In genomic region chr9:121899306-121899705, GRCm38 (mm10) we compare ENCODE assay signal across 23 mouse cellular contexts. TPM values are rescaled to one million over a fixed set of nuclear protein-coding genes. Genes with fewer than 3 reads are reported as not detected.
DNase-seq lines count a peak whose midpoint lies in the region; ATAC-seq lines count a peak whose summit lies in the region.
"Had no signal": no experiment of that assay in that cellular context is flagged by ENCODE, and none has a peak within 500 bp of the region (broad histone marks: within the 10 kb centered on the region; RNA-seq: fewer than 3 reads in every experiment).

No protein-coding gene starts in this region.

- H3K9me3 ChIP-seq in liver, embryonic 11.5 days (ENCODE audit: control insufficient read depth, low read length) = no peaks in the 10 kb centered on the region
- H3K9me3 ChIP-seq: embryonic facial prominence, embryonic 10.5 days; forebrain, embryonic 13.5 days; G1E; hindbrain, embryonic 13.5 days had no signal

- H3K4me2 ChIP-seq in liver, embryonic 11.5 days = no peak overlapping the region
- H3K4me2 ChIP-seq: forebrain, embryonic 13.5 days; hindbrain, embryonic 13.5 days had no signal

- no peak overlapping the region for H3K9ac ChIP-seq in liver, embryonic 11.5 days (ENCODE audit: low read depth, low read length)
- H3K9ac ChIP-seq: forebrain, embryonic 13.5 days; forebrain, postnatal 0 days; hindbrain, embryonic 13.5 days had no signal

- no peaks in the 10 kb centered on the region for H3K4me1 ChIP-seq in liver, embryonic 11.5 days (replicated peaks; ENCODE audit: control insufficient read depth, insufficient read depth, low read length)
- H3K4me1 ChIP-seq: forebrain, embryonic 13.5 days; hindbrain, embryonic 13.5 days had no signal

- H3K4me3 ChIP-seq in liver, embryonic 11.5 days (ENCODE audit: low read depth, low read length) = no peak overlapping the region
- H3K4me3 ChIP-seq: embryonic facial prominence, embryonic 10.5 days; forebrain, embryonic 13.5 days; hindbrain, embryonic 13.5 days had no signal

- no peaks in the 10 kb centered on the region for H3K36me3 ChIP-seq in liver, embryonic 11.5 days (ENCODE audit: control insufficient read depth, insufficient read depth, low read length)
- H3K36me3 ChIP-seq: embryonic facial prominence, embryonic 10.5 days; G1E; hindbrain, embryonic 13.5 days had no signal

- WGBS in liver, embryonic 11.5 days = 41% methylated on average over 6 of the region's 6 CpGs

- peak; percentile 1 for DNase-seq in adrenal gland, adult 2 months
- no peak for DNase-seq in adrenal gland, postnatal 10 days
- DNase-seq in liver = peak; percentile 1
- no peak for DNase-seq in liver, embryonic 11.5 days (ENCODE audit: low spot score)
- peak; percentile 9 to 53 for DNase-seq in spleen, postnatal 4 days (ENCODE audit: low spot score in 2 of 2)
- DNase-seq in spleen, postnatal 14 days (ENCODE audit: low spot score in 2 of 2) = no peak
- DNase-seq in urinary bladder, postnatal 10 days (ENCODE audit: low spot score) = peak; percentile 4
- no peak for DNase-seq in urinary bladder, postnatal 14 days (ENCODE audit: low spot score)
- DNase-seq: adrenal gland, postnatal 25 days; B cell, adult 2 months; cerebellum, adult 2 months; cerebellum, postnatal 10 days; forebrain, postnatal 0 days; gastrocnemius, postnatal 14 days had no signal

- no peaks in the 10 kb centered on the region for H3K27me3 ChIP-seq in liver, embryonic 11.5 days (replicated peaks; ENCODE audit: control insufficient read depth, insufficient read depth, low read length)
- H3K27me3 ChIP-seq: forebrain, embryonic 13.5 days; hindbrain, embryonic 13.5 days had no signal

- no peak overlapping the region for H3K27ac ChIP-seq in liver, embryonic 11.5 days (ENCODE audit: low read depth, low read length)
- H3K27ac ChIP-seq: embryonic facial prominence, embryonic 10.5 days; forebrain, embryonic 13.5 days; hindbrain, embryonic 13.5 days; hindbrain, postnatal 0 days had no signal

- no peak for ATAC-seq in liver, embryonic 11.5 days (replicated peaks; ENCODE audit: low FRiP score)
- ATAC-seq: CD4-positive, CD25-positive, alpha-beta regulatory T cell, adult 4 months; forebrain, embryonic 13.5 days; forebrain, postnatal 0 days; hindbrain, postnatal 0 days had no signal

RNA-seq across cellular contexts. Expression of gene Ackr2, which starts 1.2 kb away (rescaled TPM):
- total RNA-seq in adrenal gland, adult 2 months (2021) = 1 to 10 TPM; 1.2 to 1.4 TPM
- polyA plus RNA-seq in adrenal gland, adult 2 months (2012; rRNA removed) = 0.77 and 0.92 TPM in 2 replicates
- 1 to 10 TPM; 3.0 to 3.4 TPM for total RNA-seq in adrenal gland, postnatal 10 days (2021)
- polyA plus RNA-seq in liver, embryonic 11.5 days (2014; fragmentation: Nextera tagmentation; extraction: Ambion mirVana) = 0.19 and 0.21 TPM in 2 replicates
- total RNA-seq: hematopoietic stem cell, adult 5-6 weeks had no signal
- polyA plus RNA-seq: CD4-positive, CD25-positive, alpha-beta regulatory T cell, adult 4 months; G1E had no signal

RNA-seq across cellular contexts. Expression of gene Cyp8b1, which starts 16.8 kb away (rescaled TPM):
- total RNA-seq in adrenal gland, adult 2 months (2021) = under 1 TPM; 0.48 to 0.84 TPM
- 0.32 and 1.00 TPM in 2 replicates for polyA plus RNA-seq in adrenal gland, adult 2 months (2012; rRNA removed)
- 10 to 100 TPM; 16.2 to 27.8 TPM for total RNA-seq in adrenal gland, postnatal 10 days (2021)
- not detected in 2 replicates for polyA plus RNA-seq in liver, embryonic 11.5 days (2014; fragmentation: Nextera tagmentation; extraction: Ambion mirVana)
- total RNA-seq: forebrain, postnatal 0 days; G1E; gastrocnemius, adult 18-20 months; gastrocnemius, postnatal 14 days; hematopoietic stem cell, adult 5-6 weeks; hindbrain, postnatal 0 days had no signal
- polyA plus RNA-seq: CD4-positive, CD25-positive, alpha-beta regulatory T cell, adult 4 months; cerebellum, adult 2 months; embryonic facial prominence, embryonic 10.5 days; forebrain, embryonic 13.5 days; forebrain, postnatal 0 days; G1E; heart, embryonic 14.5 days; hindbrain, embryonic 13.5 days; hindbrain, postnatal 0 days had no signal

RNA-seq across cellular contexts. Expression of gene Higd1a, which starts 41.1 kb away (rescaled TPM):
- 100 to 1,000 TPM in 1 of 2 experiments, 10 to 100 TPM in 1; 44.6 to 103 TPM for total RNA-seq in adrenal gland, adult 2 months (2021)
- polyA plus RNA-seq in adrenal gland, adult 2 months (2012; rRNA removed) = 15.4 and 20.8 TPM in 2 replicates
- total RNA-seq in adrenal gland, postnatal 10 days (2021) = 100 to 1,000 TPM; 111 to 113 TPM
- 205 and 214 TPM in 2 replicates for polyA plus RNA-seq in liver, embryonic 11.5 days (2014; fragmentation: Nextera tagmentation; extraction: Ambion mirVana)

RNA-seq across cellular contexts. Expression of gene Fam198a, which starts 51.5 kb away (rescaled TPM):
- 1 to 10 TPM in 1 of 2 experiments, under 1 TPM in 1; 0.78 to 1.6 TPM for total RNA-seq in adrenal gland, adult 2 months (2021)
- polyA plus RNA-seq in adrenal gland, adult 2 months (2012; rRNA removed) = 0.87 and 1.5 TPM in 2 replicates
- total RNA-seq in adrenal gland, postnatal 10 days (2021) = 1 to 10 TPM; 3.9 to 5.6 TPM
- 0.18 and 0.21 TPM in 2 replicates for polyA plus RNA-seq in liver, embryonic 11.5 days (2014; fragmentation: Nextera tagmentation; extraction: Ambion mirVana)
- total RNA-seq: G1E; hematopoietic stem cell, adult 5-6 weeks had no signal
- polyA plus RNA-seq: G1E had no signal

Comparison
In these comparisons a context has a peak if more than half of its experiments do, and no peak if none do; other contexts are left out.
1. DNase-seq: peak in adrenal gland, adult 2 months (single experiment), liver (single experiment), spleen, postnatal 4 days (2 of 2) and urinary bladder, postnatal 10 days (single experiment); none in adrenal gland, postnatal 10 days (single experiment), liver, embryonic 11.5 days (single experiment), spleen, postnatal 14 days (0 of 2) and urinary bladder, postnatal 14 days (single experiment).
2. RNA of gene Cyp8b1, which starts 16.8 kb away (total RNA-seq): 16.2 to 27.8 TPM in adrenal gland, postnatal 10 days; 0.48 to 0.84 TPM in adrenal gland, adult 2 months; every median in the first group is over 4 times any median in the second.